Comparison of ENCODE assay signal across 10 mouse cellular contexts in the genomic region with DNA sequence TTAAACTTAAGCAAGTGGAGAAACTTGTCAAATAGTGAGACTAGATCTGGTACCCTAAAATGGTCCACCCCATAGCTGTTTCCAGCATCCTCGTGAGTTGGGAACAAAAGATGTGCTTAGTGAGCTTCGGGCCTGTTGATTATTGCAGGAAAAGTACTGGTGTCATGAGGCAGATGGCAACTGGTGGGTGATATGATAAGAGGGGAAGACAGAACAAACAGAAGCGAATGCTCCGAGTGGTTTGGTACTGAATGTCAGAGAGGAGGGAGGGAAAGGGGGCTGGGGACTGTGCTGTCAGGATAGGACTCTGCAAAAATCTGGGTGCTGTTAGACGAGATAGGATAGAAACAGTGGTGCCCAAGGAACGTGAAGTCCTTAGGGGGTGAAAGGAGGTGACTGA.
"Had no signal": no experiment of that assay in that cellular context is flagged by ENCODE, and none has a peak within 500 bp of the region (broad histone marks: within the 10 kb centered on the region; RNA-seq: fewer than 3 reads in every experiment).

No protein-coding gene starts in this region.

- DNase-seq: kidney, adult 2 months; kidney, postnatal 25 days; liver; lung, adult 18-20 months; lung, postnatal 10 days; lung, postnatal 36 days; retina, postnatal 1 day; right cerebral cortex, postnatal 14 days; right cerebral cortex, postnatal 4 days; thymus, postnatal 25 days had no signal
